Mouse (Mus musculus): ENCODE results near the gene Apeh.

DNA sequence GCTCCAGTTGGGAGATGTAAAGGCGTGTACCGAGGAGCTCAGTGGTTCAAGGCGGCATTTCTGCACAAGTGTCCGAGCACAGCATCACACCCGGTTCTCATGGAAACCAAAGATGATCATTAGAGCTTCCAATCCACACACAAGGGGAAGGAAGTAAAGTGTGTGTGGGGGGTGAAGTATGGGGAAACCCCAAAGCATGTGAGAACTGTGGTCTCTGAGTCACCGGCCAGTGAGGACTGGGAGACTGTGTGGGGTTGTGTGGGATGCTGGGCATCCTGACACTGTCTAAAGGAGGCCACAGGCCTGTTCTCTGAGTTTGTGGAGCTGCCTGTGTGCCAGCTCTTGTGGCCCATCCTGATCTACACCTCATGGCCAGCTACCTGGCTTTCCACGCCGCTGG lies 26.3 kb upstream of the Apeh start:
- TF ChIP-seq CTCF (IDR thresholded peaks at IDR 0.05; ENCODE audit: low read depth) (no peak), EP300 (optimal IDR thresholded peaks at IDR 0.05) (no peak)

Data from stomach, postnatal 0 days (tissue).